Comparison of ENCODE assay signal across 13 mouse cellular contexts in genomic region chr4:82068050-82068449, GRCm38 (mm10).
"Had no signal": no experiment of that assay in that cellular context is flagged by ENCODE, and none has a peak within 500 bp of the region (broad histone marks: within the 10 kb centered on the region; RNA-seq: fewer than 3 reads in every experiment).

No protein-coding gene starts in this region.

- H3K4me2 ChIP-seq: limb, embryonic 12.5 days; liver, embryonic 13.5 days; midbrain, embryonic 15.5 days; neural tube, embryonic 12.5 days had no signal

- H3K9me3 ChIP-seq: limb, embryonic 12.5 days; liver, embryonic 13.5 days; midbrain, embryonic 15.5 days; neural tube, embryonic 12.5 days had no signal

- DNase-seq: kidney, postnatal 10 days; kidney, postnatal 4 days; liver; liver, embryonic 13.5 days; lung, adult 18-20 months; right cerebral cortex, postnatal 4 days; spleen, adult 18-20 months; thymus, adult 18-20 months; thymus, postnatal 14 days had no signal

- H3K27ac ChIP-seq: layer of hippocampus, adult 2 months; limb, embryonic 12.5 days; liver, embryonic 13.5 days; midbrain, embryonic 15.5 days; neural tube, embryonic 12.5 days had no signal

- ATAC-seq: midbrain, embryonic 15.5 days had no signal

- H3K4me1 ChIP-seq: liver, embryonic 13.5 days; midbrain, embryonic 15.5 days; neural tube, embryonic 12.5 days had no signal

- H3K36me3 ChIP-seq: limb, embryonic 12.5 days; liver, embryonic 13.5 days; midbrain, embryonic 15.5 days; neural tube, embryonic 12.5 days had no signal

- H3K9ac ChIP-seq: limb, embryonic 12.5 days; liver, embryonic 13.5 days; midbrain, embryonic 15.5 days; neural tube, embryonic 12.5 days had no signal

- H3K27me3 ChIP-seq: limb, embryonic 12.5 days; liver, embryonic 13.5 days; midbrain, embryonic 15.5 days; neural tube, embryonic 12.5 days had no signal

- H3K4me3 ChIP-seq: layer of hippocampus, adult 2 months; limb, embryonic 12.5 days; liver, embryonic 13.5 days; midbrain, embryonic 15.5 days; neural tube, embryonic 12.5 days had no signal
